Mouse (Mus musculus) intestine, embryonic 16.5 days (tissue): ENCODE measurements at regions not wholly inside any gene's neighbourhood (a gene's known extent, or its start where the extent isn't known, plus 50 kb on each side); places are given as distances from the start of the nearest gene placed in this dataset.

Experiments used
- ATAC-seq: fragments of 200-750 bp; cut with Nextera tagmentation; 2 replicates; pipeline ENCODE4 v1.8.0; 2017; ENCODE audit warnings: moderate TSS enrichment, moderate library complexity
- H3K27ac ChIP-seq: fragments of 300-500 bp; sonication (generic); 2 replicates; pipeline ENCODE4 v1.5.1; 2014; ENCODE audit warnings: mild to moderate bottlenecking, low read length
- H3K27me3 ChIP-seq: fragments of 300-500 bp; sonication (generic); replicated peaks from 2 replicates; pipeline ENCODE4 v1.6.1; 2014; ENCODE audit warnings: low read length, control low read depth, mixed read lengths; ENCODE audit not compliant: control insufficient read depth, insufficient read depth
- H3K36me3 ChIP-seq: fragments of 300-500 bp; sonication (generic); 2 replicates; pipeline ENCODE4 v1.6.1; 2014; ENCODE audit warnings: low read length, control low read depth; ENCODE audit not compliant: control insufficient read depth, insufficient read depth
- H3K4me1 ChIP-seq: fragments of 300-500 bp; sonication (generic); 2 replicates; pipeline ENCODE4 v1.6.1; 2014; ENCODE audit warnings: low read length, control low read depth, mixed read lengths; ENCODE audit not compliant: control insufficient read depth, insufficient read depth
- H3K4me2 ChIP-seq: fragments of 300-500 bp; sonication (generic); 2 replicates; pipeline ENCODE4 v1.6.1; 2014; ENCODE audit warnings: low read depth, low read length, control low read depth
- H3K4me3 ChIP-seq: fragments of 300-500 bp; sonication (generic); 2 replicates; pipeline ENCODE4 v1.5.1; 2014; ENCODE audit warnings: mild to moderate bottlenecking, low read length
- H3K9ac ChIP-seq: fragments of 300-500 bp; sonication (generic); 2 replicates; pipeline ENCODE4 v1.6.1; 2014; ENCODE audit warnings: low read depth, low read length
- H3K9me3 ChIP-seq: fragments of 300-500 bp; sonication (generic); 2 replicates; pipeline ENCODE4 v1.6.1; 2016; ENCODE audit warnings: low read length, control low read depth; ENCODE audit not compliant: control insufficient read depth
- WGBS: fragments of 180-500 bp; shearing (Covaris S2); extraction: QIAGEN DNeasy Blood & Tissue Kit; methylation state at CpG from one replicate; pipeline ENCODE4 v1.1.7; 2014; 5-methylcytosine and 5-hydroxymethylcytosine counted together

GRCm38 (mm10) chr13:10654086-10654422 lies 293.4 kb upstream of the Chrm3 start:
- Histone ChIP-seq H3K9ac (no peak overlapping the region), H3K4me2 (no peak overlapping the region), H3K9me3 (no peaks in the 10 kb centered on the region), H3K4me1 (no peaks in the 10 kb centered on the region), H3K27me3 (no peaks in the 10 kb centered on the region), H3K36me3 (no peaks in the 10 kb centered on the region), H3K4me3 (no peak overlapping the region), H3K27ac (no peak overlapping the region)
- 36% methylated on average over 2 of the region's 2 CpGs for WGBS
- no peak for ATAC-seq

- H3K27me3 ChIP-seq: no peaks in the 10 kb centered on the region
- ATAC-seq: no peak
- no peak overlapping the region for H3K4me3 ChIP-seq
- no peaks in the 10 kb centered on the region for H3K9me3 ChIP-seq
- WGBS: 57% methylated on average over 9 of the region's 9 CpGs
- no peaks in the 10 kb centered on the region for H3K4me1 ChIP-seq
- no peak overlapping the region for H3K4me2 ChIP-seq
- H3K27ac ChIP-seq: no peak overlapping the region
- H3K9ac ChIP-seq: no peak overlapping the region
- H3K36me3 ChIP-seq: no peaks in the 10 kb centered on the region
Observed at GRCm38 (mm10) chr13:10653376-10654085, 292.9 kb upstream of the Chrm3 start.

- ATAC-seq: no peak
- Histone ChIP-seq H3K36me3 (no peaks in the 10 kb centered on the region), H3K27ac (no peak overlapping the region), H3K27me3 (no peaks in the 10 kb centered on the region), H3K4me2 (no peak overlapping the region), H3K4me3 (no peak overlapping the region), H3K9ac (no peak overlapping the region), H3K9me3 (no peaks in the 10 kb centered on the region), H3K4me1 (no peaks in the 10 kb centered on the region)
- WGBS: 64% methylated on average over 4 of the region's 4 CpGs
Observed at GRCm38 (mm10) chr13:10636859-10637258, 276.2 kb upstream of the Chrm3 start.

GRCm38 (mm10) chr13:10630467-10630866 lies 269.8 kb upstream of the Chrm3 start:
- ATAC-seq: no peak
- Histone ChIP-seq H3K4me2 (no peak overlapping the region), H3K9me3 (no peaks in the 10 kb centered on the region), H3K4me1 (no peaks in the 10 kb centered on the region), H3K27ac (no peak overlapping the region), H3K36me3 (no peaks in the 10 kb centered on the region), H3K4me3 (no peak overlapping the region), H3K27me3 (no peaks in the 10 kb centered on the region), H3K9ac (no peak overlapping the region)
- 49% methylated on average over 2 of the region's 2 CpGs for WGBS

GRCm38 (mm10) chr13:10619661-10620060 lies 259.0 kb upstream of the Chrm3 start:
- Histone ChIP-seq H3K36me3 (no peaks in the 10 kb centered on the region), H3K4me2 (no peak overlapping the region), H3K4me3 (no peak overlapping the region), H3K27me3 (no peaks in the 10 kb centered on the region), H3K27ac (no peak overlapping the region), H3K4me1 (peaks cover 4% of the 10 kb centered on the region), H3K9ac (no peak overlapping the region), H3K9me3 (no peaks in the 10 kb centered on the region)
- ATAC-seq: no peak

- Histone ChIP-seq H3K4me3 (no peak overlapping the region), H3K9ac (no peak overlapping the region), H3K4me2 (no peak overlapping the region), H3K27me3 (no peaks in the 10 kb centered on the region), H3K27ac (peak overlapping the region; percentile 33), H3K4me1 (peaks cover 4% of the 10 kb centered on the region), H3K9me3 (no peaks in the 10 kb centered on the region), H3K36me3 (no peaks in the 10 kb centered on the region)
- peak; percentile 97 for ATAC-seq
- 54% methylated on average over 3 of the region's 3 CpGs for WGBS
Observed at GRCm38 (mm10) chr13:10618421-10618954, 257.8 kb upstream of the Chrm3 start.

- Histone ChIP-seq H3K9ac (no peak overlapping the region), H3K27ac (no peak overlapping the region), H3K4me2 (no peak overlapping the region), H3K4me3 (no peak overlapping the region), H3K36me3 (no peaks in the 10 kb centered on the region), H3K9me3 (no peaks in the 10 kb centered on the region), H3K27me3 (no peaks in the 10 kb centered on the region), H3K4me1 (no peaks in the 10 kb centered on the region)
- WGBS: 89% methylated on average over 5 of the region's 5 CpGs
- ATAC-seq: no peak
Observed at GRCm38 (mm10) chr13:10574951-10575350, 214.3 kb upstream of the Chrm3 start.

GRCm38 (mm10) chr13:10566825-10567224 lies 206.2 kb upstream of the Chrm3 start:
- Histone ChIP-seq H3K4me2 (no peak overlapping the region), H3K4me3 (no peak overlapping the region), H3K9ac (no peak overlapping the region), H3K4me1 (no peaks in the 10 kb centered on the region), H3K9me3 (no peaks in the 10 kb centered on the region), H3K27ac (no peak overlapping the region), H3K27me3 (no peaks in the 10 kb centered on the region), H3K36me3 (no peaks in the 10 kb centered on the region)
- ATAC-seq: no peak
- 86% methylated on average over 1 of the region's 1 CpGs for WGBS

GRCm38 (mm10) chr13:10557559-10557958 lies 196.9 kb upstream of the Chrm3 start:
- Histone ChIP-seq H3K9ac (no peak overlapping the region), H3K27ac (no peak overlapping the region), H3K27me3 (no peaks in the 10 kb centered on the region), H3K9me3 (no peaks in the 10 kb centered on the region), H3K36me3 (no peaks in the 10 kb centered on the region), H3K4me3 (no peak overlapping the region), H3K4me2 (no peak overlapping the region), H3K4me1 (no peaks in the 10 kb centered on the region)
- 86% methylated on average over 1 of the region's 1 CpGs for WGBS
- no peak for ATAC-seq

GRCm38 (mm10) chr13:10554595-10554994 lies 193.9 kb upstream of the Chrm3 start:
- H3K27ac ChIP-seq: no peak overlapping the region
- H3K36me3 ChIP-seq: no peaks in the 10 kb centered on the region
- no peak overlapping the region for H3K9ac ChIP-seq
- peak; percentile 68 for ATAC-seq
- no peak overlapping the region for H3K4me3 ChIP-seq
- H3K9me3 ChIP-seq: no peaks in the 10 kb centered on the region
- no peaks in the 10 kb centered on the region for H3K4me1 ChIP-seq
- H3K27me3 ChIP-seq: no peaks in the 10 kb centered on the region
- 67% methylated on average over 2 of the region's 2 CpGs for WGBS
- H3K4me2 ChIP-seq: no peak overlapping the region
